Mouse (Mus musculus) brain, embryonic 14.5 days (tissue): ENCODE data around the gene Fam118b. TPM values are rescaled to one million over a fixed set of nuclear protein-coding genes. Genes with fewer than 3 reads are reported as not detected.

Experiments used
- DNase-seq: peaks from one replicate; pipeline ENCODE4 v3.0.0-alpha.2; 2011; ENCODE audit warnings: low read depth
- CTCF ChIP-seq: fragments of 200-500 bp; IDR thresholded peaks from 2 replicates; pipeline ENCODE4 v1.5.1; 2012; ENCODE audit warnings: inconsistent platforms, mild to moderate bottlenecking, moderate library complexity, borderline replicate concordance; ENCODE audit not compliant: insufficient read depth, insufficient read length; ENCODE audit errors: extremely low read depth
- POLR2A ChIP-seq: fragments of 200-500 bp; IDR thresholded peaks from 2 replicates; pipeline ENCODE4 v1.6.1; 2012; ENCODE audit warnings: mild to moderate bottlenecking, inconsistent platforms, borderline replicate concordance; ENCODE audit not compliant: poor library complexity, insufficient read depth, insufficient read length, severe bottlenecking; ENCODE audit errors: extremely low read depth
- polyA plus RNA-seq: library from polyadenylated mRNA; depleted of rRNA; stranded (reverse); fragments of >200 nt; gene quantifications from 2 replicates; pipeline ENCODE4 v1.2.3, GENCODE M21; 2012; rRNA removed

Gene Fam118b
- polyA plus RNA-seq, 1 experiment, result 42.5 TPM

DNA sequence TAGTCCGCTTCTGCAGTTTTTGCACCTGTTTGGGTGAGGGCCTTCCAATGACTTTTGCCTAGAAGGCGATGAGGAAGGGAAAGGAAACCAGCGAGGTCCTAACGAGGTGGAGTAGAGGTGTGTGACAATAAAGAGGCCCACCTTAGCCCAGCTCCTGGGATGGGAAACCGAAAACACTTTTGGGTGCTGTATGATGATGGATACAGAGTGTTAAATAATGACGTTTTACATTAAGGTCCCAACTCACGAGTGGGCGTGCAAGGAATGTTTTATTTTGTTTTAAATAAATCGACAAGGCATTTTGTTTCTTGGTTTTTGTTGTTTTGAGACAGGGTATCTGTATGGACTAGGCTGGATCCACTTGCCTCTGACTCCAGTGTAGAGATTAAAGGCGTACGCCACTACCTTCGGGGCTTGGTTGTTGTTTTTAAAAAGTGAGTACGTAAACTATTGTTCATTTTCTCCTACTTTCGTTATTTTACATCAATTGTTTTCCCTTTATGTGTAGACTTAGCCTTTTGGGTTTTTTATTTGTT is 91.4 kb downstream of the Fam118b start:
- TF ChIP-seq POLR2A, result no peak
- TF ChIP-seq CTCF, result no peak
- no peak for DNase-seq

DNA sequence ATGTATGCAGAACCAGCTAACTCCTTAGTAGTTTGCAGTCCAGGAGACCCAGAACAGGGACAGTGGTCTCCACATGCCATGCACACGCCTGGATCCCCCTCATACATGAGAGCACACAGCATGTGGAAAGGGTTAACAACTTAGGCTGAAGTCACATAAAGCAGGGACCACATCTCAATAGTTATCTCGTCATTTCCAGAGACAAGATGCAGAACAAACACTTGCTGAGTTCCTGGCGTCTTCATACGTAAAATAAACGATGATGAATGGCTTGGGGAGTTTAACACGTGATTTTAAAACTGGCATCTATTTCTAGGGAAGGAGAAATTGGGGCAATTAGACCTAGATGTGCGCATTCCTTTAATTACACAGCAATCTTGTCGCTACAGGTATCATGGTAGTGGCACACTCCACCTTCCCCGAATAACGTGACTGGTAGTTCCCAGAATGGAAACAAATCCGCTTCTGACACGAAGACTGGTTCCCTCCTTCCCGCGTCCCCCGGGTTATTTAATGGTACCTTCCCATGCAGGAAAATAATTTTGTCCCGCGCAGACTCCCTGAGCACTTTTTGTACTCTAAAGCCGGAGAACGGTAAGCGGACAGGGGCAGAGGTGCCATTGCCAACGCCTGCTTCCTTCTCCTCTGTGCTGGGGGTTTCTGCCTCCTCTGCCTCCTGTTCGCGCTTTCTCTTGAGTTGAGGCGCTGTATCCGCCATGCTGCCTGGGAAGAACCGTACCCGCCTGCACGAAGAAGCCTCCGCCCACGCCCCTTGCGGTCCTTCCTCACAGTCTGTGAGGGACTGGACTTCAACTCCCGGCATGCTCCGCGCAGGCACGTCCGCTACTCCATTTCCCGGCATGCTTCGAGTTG is 92.1 kb downstream of the Fam118b start, which contains the start of gene Dcps:
Dcps (minus strand) TSS at position 811 of the 873 bp plus-strand sequence.
- TF ChIP-seq POLR2A, result peak; percentile 36; the same call in 1 of the 2 replicates
- TF ChIP-seq CTCF, result peak; percentile 20; the same call in 1 of the 2 replicates
- DNase-seq, result peak; percentile 98

DNA sequence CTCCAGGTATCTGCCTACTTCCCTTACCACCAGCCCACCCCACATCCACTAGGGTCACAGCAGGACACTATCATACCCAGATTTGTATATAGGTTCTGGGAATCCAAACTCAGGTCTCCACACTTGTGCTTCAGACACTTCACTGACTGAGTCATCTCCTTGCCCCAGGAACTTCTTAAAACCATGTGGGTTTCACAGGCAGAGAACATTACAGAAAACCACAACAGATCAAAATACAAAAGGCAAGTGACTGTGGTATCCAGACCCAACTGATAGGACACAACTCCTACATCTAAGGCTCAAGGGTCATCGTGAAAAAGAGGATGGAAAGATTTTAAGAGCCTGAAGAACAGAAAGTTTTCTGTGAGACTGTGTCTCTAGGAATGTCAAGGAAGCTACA is 94.3 kb downstream of the Fam118b start:
- TF ChIP-seq CTCF (no peak), POLR2A (no peak)
- DNase-seq, result no peak

DNA sequence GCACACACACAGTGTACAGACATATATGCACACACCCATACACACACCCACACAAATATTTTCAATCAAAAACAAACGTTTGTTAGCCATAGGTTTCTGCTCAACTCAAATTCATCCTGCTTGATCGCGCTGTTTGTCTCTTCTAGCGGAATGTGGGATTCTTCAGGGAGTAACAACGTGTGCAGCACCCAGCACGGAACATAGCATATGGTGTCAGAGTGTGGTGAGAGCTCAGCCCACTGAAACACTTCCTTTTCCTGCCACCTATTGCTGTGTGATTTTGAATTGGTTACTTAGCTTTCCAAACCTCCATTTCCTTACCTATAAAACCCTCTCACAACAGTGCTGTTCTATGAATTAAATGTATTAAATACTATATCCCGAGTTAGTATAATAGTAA is 97.5 kb downstream of the Fam118b start:
- TF ChIP-seq CTCF, result no peak
- TF ChIP-seq POLR2A, result no peak
- DNase-seq, result no peak

Other genes with a start within 250 kb of the Fam118b start
- 2.4 and 5.6 TPM in 2 replicates for gene St3gal4, start 148.5 kb downstream of the Fam118b start, polyA plus RNA-seq
- gene Dcps, start 91.7 kb downstream of the Fam118b start, polyA plus RNA-seq, result 58.0 and 82.2 TPM in 2 replicates
- gene Srpr, start 67.6 kb downstream of the Fam118b start, polyA plus RNA-seq, result 43.2 and 51.3 TPM in 2 replicates
- 4.5 and 4.9 TPM in 2 replicates for gene Tirap, start 67.5 kb downstream of the Fam118b start, polyA plus RNA-seq
- 48.1 and 63.1 TPM in 2 replicates for gene Foxred1, start 56.8 kb downstream of the Fam118b start, polyA plus RNA-seq
- 16.3 and 16.4 TPM in 2 replicates for gene Rpusd4, start 60 bp upstream of the Fam118b start, polyA plus RNA-seq
- 22.4 and 31.5 TPM in 2 replicates for gene Cdon, start 153.3 kb upstream of the Fam118b start, polyA plus RNA-seq